In genomic region chr3:65489601-65490000, GRCm38 (mm10) we compare ENCODE assay signal across 34 mouse cellular contexts.
"Had no signal": no experiment of that assay in that cellular context is flagged by ENCODE, and none has a peak within 500 bp of the region (broad histone marks: within the 10 kb centered on the region; RNA-seq: fewer than 3 reads in every experiment).

No protein-coding gene starts in this region.

- ATAC-seq: hindbrain, embryonic 16.5 days; hindbrain, postnatal 0 days; inflammation-experienced regulatory T-cells, adult 6 months; intestine, embryonic 15.5 days; intestine, embryonic 16.5 days; intestine, postnatal 0 days had no signal

- DNase-seq: heart, postnatal 10 days; heart, postnatal 14 days; heart, postnatal 36 days; heart, postnatal 4 days; kidney, adult 11 months; kidney, adult 2 months; kidney, adult 8-10 months; kidney, adult 9 months; kidney, postnatal 10 days; kidney, postnatal 14 days; kidney, postnatal 25 days; kidney, postnatal 36 days; kidney, postnatal 4 days; layer of hippocampus, postnatal 36 days had no signal

- H3K9ac ChIP-seq: heart, embryonic 12.5 days; heart, embryonic 13.5 days; heart, embryonic 15.5 days; hindbrain, embryonic 12.5 days; hindbrain, embryonic 13.5 days; hindbrain, embryonic 14.5 days; hindbrain, embryonic 15.5 days; intestine, embryonic 15.5 days; kidney, embryonic 15.5 days had no signal

- H3K36me3 ChIP-seq: heart, embryonic 10.5 days; heart, embryonic 12.5 days; heart, embryonic 13.5 days; heart, embryonic 15.5 days; hindbrain, embryonic 10.5 days; hindbrain, embryonic 12.5 days; hindbrain, embryonic 13.5 days; hindbrain, embryonic 15.5 days; intestine, embryonic 15.5 days; kidney, embryonic 15.5 days had no signal

- H3K4me3 ChIP-seq: heart, embryonic 10.5 days; heart, embryonic 12.5 days; heart, embryonic 13.5 days; heart, embryonic 15.5 days; hindbrain, embryonic 10.5 days; hindbrain, embryonic 12.5 days; hindbrain, embryonic 13.5 days; hindbrain, embryonic 15.5 days; intestine, embryonic 15.5 days; kidney, embryonic 15.5 days; layer of hippocampus, adult 2 months; left cerebral cortex, adult 2 months had no signal

- H3K4me2 ChIP-seq: heart, embryonic 11.5 days; heart, embryonic 12.5 days; heart, embryonic 13.5 days; heart, embryonic 15.5 days; hindbrain, embryonic 12.5 days; hindbrain, embryonic 13.5 days; hindbrain, embryonic 14.5 days; hindbrain, embryonic 15.5 days; intestine, embryonic 15.5 days; kidney, embryonic 15.5 days had no signal

- H3K27ac ChIP-seq: heart, embryonic 10.5 days; heart, embryonic 13.5 days; heart, embryonic 15.5 days; hindbrain, embryonic 10.5 days; hindbrain, embryonic 12.5 days; hindbrain, embryonic 13.5 days; hindbrain, embryonic 14.5 days; hindbrain, embryonic 15.5 days; hindbrain, postnatal 0 days; intestine, embryonic 15.5 days; kidney, postnatal 0 days; layer of hippocampus, adult 2 months; left cerebral cortex, adult 2 months had no signal

- H3K9me3 ChIP-seq: heart, embryonic 10.5 days; heart, embryonic 12.5 days; heart, embryonic 13.5 days; heart, embryonic 15.5 days; hindbrain, embryonic 10.5 days; hindbrain, embryonic 12.5 days; hindbrain, embryonic 13.5 days; hindbrain, embryonic 15.5 days; intestine, embryonic 15.5 days; kidney, embryonic 15.5 days had no signal

- H3K27me3 ChIP-seq: heart, embryonic 12.5 days; heart, embryonic 13.5 days; heart, embryonic 15.5 days; hindbrain, embryonic 12.5 days; hindbrain, embryonic 13.5 days; hindbrain, embryonic 15.5 days; intestine, embryonic 15.5 days; kidney, embryonic 15.5 days had no signal
